Mouse (Mus musculus): ENCODE results near the gene Antxr2. TPM values are rescaled to one million over a fixed set of nuclear protein-coding genes. Genes with fewer than 3 reads are reported as not detected.

Antxr2 gene
- total and polyA plus RNA-seq, 3 experiments, result 3.6 to 4.0 (median 3.9) TPM

- TF ChIP-seq MAX (IDR thresholded peaks at IDR 0.05; ENCODE audit: low read length), result peak; percentile 58
These were observed 14.3 kb downstream of the Antxr2 start (continued) for GRCm38 (mm10) chr5:98016247-98017203.

- Histone ChIP-seq H3K9me3 (replicated peaks; ENCODE audit: low read length) (peaks cover 5% of the 10 kb centered on the region), H3K9ac (ENCODE audit: insufficient read depth, low read depth) (no peak overlapping the region), H3K27me3 (replicated peaks) (no peaks in the 10 kb centered on the region), H3K79me2 (replicated peaks; ENCODE audit: control insufficient read depth, extremely low read depth, insufficient read depth, poor library complexity, severe bottlenecking) (no peaks in the 10 kb centered on the region; the same call in 1 of the 2 replicates), H3K36me3 (replicated peaks in 1 of 2; ENCODE audit: control insufficient read depth in 1 of 2, insufficient read depth in 1 of 2, low read length in 1 of 2) (peaks cover 4 to 25% of the 10 kb centered on the region in 2 experiments), H3K4me3 (replicated peaks in 1 of 3; ENCODE audit: low read depth in 2 of 3, low read length in 2 of 3, poor library complexity in 1 of 3) (no peak overlapping the region), H3K4me2 (ENCODE audit: insufficient read depth, low read depth, poor library complexity, severe bottlenecking) (no peak overlapping the region), H3K27ac (ENCODE audit: insufficient read depth, low read depth) (no peak overlapping the region), H3K4me1 (ENCODE audit: control insufficient read depth in 1 of 2, insufficient read depth in 2 of 2) (peaks cover 0 to 6% of the 10 kb centered on the region in 2 experiments; a peak in 3 of 4 replicates)
- no peak for DNase-seq (ENCODE audit: extremely low read depth)
- in situ Hi-C loops (cut with MboI; ENCODE audit: low pct_ligation_motif_present, low pct_unique_long_range_greater_than_20kb, low sequenced_read_pairs) (no loop called here), dilution Hi-C loops (cut with MboI; ENCODE audit: extremely low pct_ligation_motif_present, extremely low pct_unique_long_range_greater_than_20kb, low sequenced_read_pairs) (no loop called here)
- TF ChIP-seq SIN3A (IDR thresholded peaks at IDR 0.05; ENCODE audit: low read length), result no peak
- TF ChIP-seq EP300 (IDR thresholded peaks at IDR 0.05; ENCODE audit: low read length), result no peak
- no peak for TF ChIP-seq USF1 (IDR thresholded peaks at IDR 0.05; ENCODE audit: low read depth, low read length)
- no peak for TF ChIP-seq PAX5 (IDR thresholded peaks at IDR 0.05; ENCODE audit: low read length)
These were observed 25.1 kb downstream of the Antxr2 start for GRCm38 (mm10) chr5:98005751-98006150.

GRCm38 (mm10) chr5:97999261-97999824 lies 31.5 kb downstream of the Antxr2 start:
- Histone ChIP-seq H3K27ac (ENCODE audit: insufficient read depth, low read depth) (no peak overlapping the region), H3K9me3 (replicated peaks; ENCODE audit: low read length) (no peaks in the 10 kb centered on the region), H3K79me2 (replicated peaks; ENCODE audit: control insufficient read depth, extremely low read depth, insufficient read depth, poor library complexity, severe bottlenecking) (no peaks in the 10 kb centered on the region; the same call in 1 of the 2 replicates), H3K9ac (ENCODE audit: insufficient read depth, low read depth) (no peak overlapping the region), H3K36me3 (replicated peaks in 1 of 2; ENCODE audit: control insufficient read depth in 1 of 2, insufficient read depth in 1 of 2, low read length in 1 of 2) (peaks cover 0 to 17% of the 10 kb centered on the region in 2 experiments), H3K27me3 (replicated peaks) (no peaks in the 10 kb centered on the region), H3K4me1 (ENCODE audit: control insufficient read depth in 1 of 2, insufficient read depth in 2 of 2) (peaks cover 5 to 27% of the 10 kb centered on the region in 2 experiments; a peak in 3 of 4 replicates), H3K4me2 (ENCODE audit: insufficient read depth, low read depth, poor library complexity, severe bottlenecking) (no peak overlapping the region), H3K4me3 (replicated peaks in 1 of 3; ENCODE audit: low read depth in 2 of 3, low read length in 2 of 3, poor library complexity in 1 of 3) (no peak overlapping the region)
- TF ChIP-seq ETS1 (conservative IDR thresholded peaks at IDR 0.05; ENCODE audit: low read depth, low read length) (peak; percentile 75), ZNF384 (IDR thresholded peaks at IDR 0.05; ENCODE audit: low read depth, low read length) (peak; percentile 27; the same call in 1 of the 2 replicates), RCOR1 (conservative IDR thresholded peaks at IDR 0.05; ENCODE audit: low read depth, low read length) (peak; percentile 79; the same call in 1 of the 2 replicates), KAT2A (IDR thresholded peaks at IDR 0.05; ENCODE audit: insufficient replicate concordance, low read length) (no peak), BHLHE40 (IDR thresholded peaks at IDR 0.05; ENCODE audit: low read depth, low read length) (peak; percentile 41; the same call in 1 of the 2 replicates), SIN3A (IDR thresholded peaks at IDR 0.05; ENCODE audit: low read length) (0 out of 2 replicates have a peak, but pooled peaks have one; percentile 30), MYC (IDR thresholded peaks at IDR 0.05; ENCODE audit: low read depth, low read length) (no peak), ZKSCAN1 (IDR thresholded peaks at IDR 0.05; ENCODE audit: borderline replicate concordance, low read depth, low read length) (no peak), CHD2 (IDR thresholded peaks at IDR 0.05; ENCODE audit: low read length) (peak; percentile 41; the same call in 1 of the 2 replicates), JUND (conservative IDR thresholded peaks at IDR 0.05; ENCODE audit: low read depth, low read length) (peak; percentile 88), JUN (IDR thresholded peaks at IDR 0.05; ENCODE audit: insufficient read depth, low read depth, low read length) (peak; percentile 67; the same call in 1 of the 2 replicates), MAFK (IDR thresholded peaks at IDR 0.05; ENCODE audit: insufficient replicate concordance, low read length) (peak; percentile 80; the same call in 1 of the 2 replicates), EP300 (IDR thresholded peaks at IDR 0.05; ENCODE audit: low read length) (peak; percentile 95), MEF2A (IDR thresholded peaks at IDR 0.05; ENCODE audit: borderline replicate concordance, low read depth, low read length) (peak; percentile 84), IRF4 (IDR thresholded peaks at IDR 0.05; ENCODE audit: low read depth, low read length) (peak; percentile 79)
- peak; percentile 54 for DNase-seq (ENCODE audit: extremely low read depth)
- in situ Hi-C loops (cut with MboI; ENCODE audit: low pct_ligation_motif_present, low pct_unique_long_range_greater_than_20kb, low sequenced_read_pairs) (no loop called here), dilution Hi-C loops (cut with MboI; ENCODE audit: extremely low pct_ligation_motif_present, extremely low pct_unique_long_range_greater_than_20kb, low sequenced_read_pairs) (no loop called here)

All from CH12.LX (cell line).